In genomic region chr10:109903701-109904555, GRCm38 (mm10) we compare ENCODE assay signal across 10 mouse cellular contexts.
DNase-seq lines count a peak whose midpoint lies in the region; ATAC-seq lines count a peak whose summit lies in the region.
"Had no signal": no experiment of that assay in that cellular context is flagged by ENCODE, and none has a peak within 500 bp of the region (broad histone marks: within the 10 kb centered on the region; RNA-seq: fewer than 3 reads in every experiment).

No protein-coding gene starts in this region.

- H3K9me3 ChIP-seq in kidney, embryonic 15.5 days (replicated peaks) = no peaks in the 10 kb centered on the region

- H3K36me3 ChIP-seq in kidney, embryonic 15.5 days = no peaks in the 10 kb centered on the region

- H3K27me3 ChIP-seq in kidney, embryonic 15.5 days = no peaks in the 10 kb centered on the region
- H3K27me3 ChIP-seq: megakaryocyte, embryonic 14.5 days had no signal

- H3K4me1 ChIP-seq in kidney, embryonic 15.5 days = peaks cover 11% of the 10 kb centered on the region; the same call in 1 of the 2 replicates
- H3K4me1 ChIP-seq: megakaryocyte, embryonic 14.5 days had no signal

- H3K4me3 ChIP-seq in kidney, embryonic 15.5 days (replicated peaks) = no peak overlapping the region
- H3K4me3 ChIP-seq: megakaryocyte, embryonic 14.5 days had no signal

- DNase-seq in adrenal gland, adult 2 months = peak; percentile 38
- no peak for DNase-seq in adrenal gland, adult 8-10 months
- DNase-seq in kidney, adult 18-20 months = peak; percentile 8
- DNase-seq in kidney, postnatal 14 days = no peak
- peak; percentile 77 for DNase-seq in MN1 (ENCODE audit: low spot score)
- no peak for DNase-seq in urinary bladder, postnatal 10 days (ENCODE audit: low spot score)
- DNase-seq in spleen, postnatal 36 days (ENCODE audit: low spot score in 2 of 2) = no peak

- H3K9ac ChIP-seq in kidney, embryonic 15.5 days = no peak overlapping the region

- H3K4me2 ChIP-seq in kidney, embryonic 15.5 days = peak overlapping the region; percentile 37

- peak; percentile 85 for ATAC-seq in kidney, embryonic 15.5 days (replicated peaks; ENCODE audit: low FRiP score)
- ATAC-seq: activated CD4-positive, CD25-positive, alpha-beta regulatory T cell, adult 4 months had no signal

- WGBS in kidney, embryonic 15.5 days = 45% methylated on average over 17 of the region's 17 CpGs

- H3K27ac ChIP-seq in kidney, embryonic 15.5 days = peak overlapping the region; percentile 52; the same call in 1 of the 2 replicates

Comparison
In these comparisons a context has a peak if more than half of its experiments do, and no peak if none do; other contexts are left out.
1. DNase-seq: peak in adrenal gland, adult 2 months (single experiment), kidney, adult 18-20 months (single experiment) and MN1 (single experiment); none in adrenal gland, adult 8-10 months (single experiment), kidney, postnatal 14 days (single experiment), urinary bladder, postnatal 10 days (single experiment) and spleen, postnatal 36 days (0 of 2).